Mouse (Mus musculus): Measurements from ENCODE around the gene Cope.
A peak's percentile ranks its signal among the peaks of the same experiment; 100 is the strongest.

Cope gene

DNA sequence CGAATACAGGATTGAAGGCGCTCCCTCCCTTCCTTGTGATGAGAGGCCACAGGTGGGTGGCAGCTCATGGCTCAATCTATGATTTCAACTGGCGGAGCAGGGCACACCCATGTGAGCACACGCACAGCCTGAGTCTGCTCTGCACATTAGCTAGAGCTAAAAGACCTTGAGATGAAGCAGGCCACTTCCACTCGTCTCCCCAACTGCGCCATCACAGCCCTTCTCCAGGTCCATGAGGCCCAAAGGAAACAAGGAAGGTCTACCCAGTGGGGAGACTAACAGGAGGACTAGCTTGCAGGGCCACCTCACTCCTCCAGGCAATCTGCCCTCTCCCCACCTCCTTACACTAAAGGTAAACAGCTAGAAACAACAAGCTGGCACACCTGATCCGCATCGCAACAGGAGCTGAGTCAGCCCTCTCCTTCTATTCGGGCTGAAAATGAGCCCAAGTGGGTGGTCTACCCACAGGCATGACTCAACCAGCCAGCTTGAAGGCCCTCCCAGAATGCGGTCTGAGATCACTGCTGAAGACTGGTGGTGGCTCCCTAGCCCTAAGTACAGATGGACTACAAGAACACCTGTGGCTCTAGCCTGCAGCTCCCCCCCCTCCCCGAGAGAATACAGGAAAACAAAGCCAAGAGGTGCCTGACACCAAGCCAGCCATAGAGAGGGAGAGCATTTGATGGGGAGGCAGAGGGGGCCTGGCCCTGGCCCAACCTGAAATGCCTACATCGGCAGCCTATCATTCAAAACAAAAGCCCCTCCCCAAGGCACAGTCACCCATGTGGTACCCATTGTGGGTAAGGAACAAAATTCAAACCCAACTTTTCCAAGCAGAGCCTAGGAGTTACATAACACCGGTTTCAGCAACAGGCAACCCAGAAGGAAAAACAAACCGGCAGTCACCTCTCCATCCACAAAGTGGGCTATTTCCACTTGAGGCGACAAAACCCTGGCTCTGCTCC, 49.0 kb downstream of the Cope start:
- peak; percentile 51 for DNase-seq

DNA sequence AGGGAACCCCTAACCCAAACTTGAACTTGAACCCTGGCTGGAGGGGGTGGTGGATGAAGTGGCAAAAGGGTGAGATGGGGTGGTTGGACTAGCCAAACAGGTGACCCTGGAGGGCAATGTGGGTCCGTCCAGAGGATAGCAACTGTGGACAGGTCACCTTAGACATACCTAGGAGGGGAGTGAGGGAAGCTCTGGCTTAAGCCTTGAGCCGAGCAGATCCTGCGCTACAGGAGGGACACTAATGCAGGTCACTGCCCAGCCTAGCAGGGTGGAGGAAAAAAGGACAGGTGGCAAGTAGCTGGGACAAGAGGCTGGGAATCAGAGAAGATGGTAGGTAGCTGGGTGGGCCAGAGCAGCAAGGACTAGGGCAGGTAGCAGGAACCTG, 49.7 kb downstream of the Cope start:
- peak; percentile 38 to 50 for DNase-seq

DNA sequence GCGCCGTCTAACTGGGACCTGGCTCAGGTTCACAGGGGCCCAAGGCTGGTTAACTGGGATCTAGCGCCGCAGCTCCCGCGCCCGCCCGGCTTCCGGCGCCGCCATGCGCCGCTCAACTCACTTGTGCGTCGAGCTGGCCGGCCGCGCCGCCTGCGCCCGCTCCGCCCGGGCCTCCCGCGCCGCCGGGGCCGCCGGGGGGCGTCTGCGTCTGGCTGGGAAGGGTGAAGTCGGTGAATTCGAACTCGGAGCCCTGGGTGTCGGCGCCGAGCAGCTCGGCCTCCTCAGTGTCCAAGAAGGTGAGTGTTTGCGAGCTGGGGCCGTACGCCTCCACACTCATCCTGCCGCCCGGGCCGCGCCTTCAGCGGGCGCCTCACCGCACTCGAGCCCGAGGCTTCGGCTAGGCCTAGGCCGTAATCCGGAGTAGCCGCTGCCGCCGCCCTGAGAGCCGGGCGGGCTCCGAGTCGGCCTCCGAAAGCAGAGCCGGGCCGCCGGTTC, 50.4 kb downstream of the Cope start:
- DNase-seq = no peak

DNA sequence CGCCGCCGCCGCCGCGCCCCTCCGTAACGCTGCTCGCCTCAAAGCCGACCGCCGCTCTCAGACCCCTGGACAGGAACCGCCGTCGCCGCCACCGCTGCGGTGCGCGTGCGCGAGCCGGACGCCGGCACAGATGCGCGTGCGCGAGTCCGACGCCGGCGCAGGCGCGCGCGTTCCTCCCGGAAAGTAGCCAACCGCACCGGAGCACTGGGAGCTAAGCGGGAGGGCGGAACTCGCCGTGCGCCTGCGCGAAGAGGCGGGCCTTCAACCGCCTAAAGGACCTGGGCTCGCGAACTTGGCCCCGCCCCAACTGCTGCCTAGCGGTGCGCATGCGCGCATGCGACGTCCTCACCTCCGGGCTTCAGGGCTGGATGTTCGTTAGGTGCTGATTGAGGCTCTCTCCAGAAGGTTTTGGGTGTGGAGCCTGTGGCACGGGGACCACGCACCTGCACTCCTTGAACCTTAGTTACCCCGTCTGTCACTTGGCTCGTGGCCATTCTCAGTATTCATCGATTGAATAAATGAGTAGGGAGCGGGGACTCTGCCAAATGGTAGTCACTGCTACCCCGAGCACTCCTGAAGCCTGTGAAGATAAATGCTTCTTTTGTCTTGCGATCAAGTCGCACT, 51.0 kb downstream of the Cope start, which contains the start of gene Upf1:
Gene Upf1 (minus strand): TSS at position 85 of the 624 bp plus-strand sequence.
- peak; percentile 100 for DNase-seq

DNA sequence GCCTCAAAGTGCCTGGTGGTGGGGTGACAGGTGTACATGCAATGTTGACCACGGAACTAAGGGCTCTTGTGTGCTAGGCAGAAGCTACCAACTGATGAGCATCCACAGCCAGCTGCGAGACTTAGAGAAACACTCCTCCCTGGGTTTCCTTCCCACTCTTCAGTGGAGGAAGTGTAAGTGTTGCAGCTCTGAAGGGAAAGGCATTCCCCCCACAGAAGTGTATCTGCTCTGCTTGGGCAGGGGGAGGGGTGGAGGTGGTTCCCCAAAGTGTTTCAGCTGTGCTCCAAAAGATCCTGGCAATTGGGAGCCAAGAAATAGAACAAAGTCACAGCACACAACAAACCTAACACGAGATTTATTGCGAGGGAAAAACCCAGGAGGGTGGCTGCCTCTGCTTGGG, 51.7 kb downstream of the Cope start:
- DNase-seq = no peak

DNA sequence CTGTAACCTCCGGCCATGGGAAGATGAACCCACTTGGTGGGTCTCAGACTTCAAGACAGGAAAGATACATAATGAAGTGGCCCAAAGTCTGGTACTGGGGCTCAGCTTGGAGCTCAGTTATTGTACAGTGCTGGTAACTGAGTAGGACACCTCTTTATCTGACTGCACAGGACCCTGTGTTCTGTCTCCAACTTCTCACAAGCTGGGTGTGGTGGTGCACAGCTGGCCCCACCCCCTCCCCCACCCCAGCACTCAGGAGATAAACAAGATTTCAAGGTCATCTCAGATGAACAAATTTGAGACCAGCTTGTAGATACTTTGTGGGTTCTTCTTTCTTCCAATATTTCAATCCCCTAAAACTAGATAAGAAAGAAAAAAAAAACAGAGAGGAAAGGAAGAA, 53.8 kb downstream of the Cope start:
- no peak for DNase-seq

DNA sequence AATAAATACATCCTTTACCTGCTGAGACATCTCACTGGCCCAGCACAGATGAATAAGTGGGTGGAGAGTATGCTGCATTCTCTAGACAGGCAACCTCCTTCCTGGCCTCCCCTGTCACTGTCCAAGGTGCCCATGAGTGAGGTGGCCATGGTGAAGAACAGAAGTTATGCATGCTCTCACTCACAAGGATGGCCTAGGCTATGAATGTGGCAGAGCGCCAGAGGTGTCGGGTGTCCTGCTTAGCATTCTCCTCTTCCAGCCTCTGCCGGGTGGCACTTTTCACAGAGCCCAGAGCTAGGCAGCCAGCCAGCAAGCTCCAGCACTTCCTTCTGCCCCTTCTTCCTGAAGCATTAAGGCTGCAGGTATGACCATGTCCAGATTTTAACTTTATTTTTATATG, 57.1 kb downstream of the Cope start:
- DNase-seq = peak; percentile 61 to 68

DNA sequence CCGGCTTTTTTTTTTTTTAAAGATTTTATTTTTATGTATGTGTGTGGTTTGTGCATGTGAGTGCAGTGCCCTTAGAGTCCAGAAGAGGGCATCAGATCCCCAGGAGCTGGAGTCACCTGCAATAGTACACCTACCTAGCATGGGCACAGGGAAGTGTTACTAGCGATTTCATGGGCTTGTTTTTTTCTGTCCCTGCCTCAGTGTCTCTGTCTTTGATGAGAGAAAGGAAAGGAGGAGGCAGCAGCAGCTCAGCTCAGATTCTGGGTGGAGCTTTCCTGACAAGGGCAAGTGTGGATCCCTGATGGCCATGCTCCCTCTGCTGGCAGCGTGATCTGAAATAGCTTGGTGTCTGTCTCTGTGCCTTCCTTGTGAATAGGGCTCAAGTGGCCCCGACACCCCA, 58.5 kb downstream of the Cope start:
- peak; percentile 51 to 52 for DNase-seq

DNA sequence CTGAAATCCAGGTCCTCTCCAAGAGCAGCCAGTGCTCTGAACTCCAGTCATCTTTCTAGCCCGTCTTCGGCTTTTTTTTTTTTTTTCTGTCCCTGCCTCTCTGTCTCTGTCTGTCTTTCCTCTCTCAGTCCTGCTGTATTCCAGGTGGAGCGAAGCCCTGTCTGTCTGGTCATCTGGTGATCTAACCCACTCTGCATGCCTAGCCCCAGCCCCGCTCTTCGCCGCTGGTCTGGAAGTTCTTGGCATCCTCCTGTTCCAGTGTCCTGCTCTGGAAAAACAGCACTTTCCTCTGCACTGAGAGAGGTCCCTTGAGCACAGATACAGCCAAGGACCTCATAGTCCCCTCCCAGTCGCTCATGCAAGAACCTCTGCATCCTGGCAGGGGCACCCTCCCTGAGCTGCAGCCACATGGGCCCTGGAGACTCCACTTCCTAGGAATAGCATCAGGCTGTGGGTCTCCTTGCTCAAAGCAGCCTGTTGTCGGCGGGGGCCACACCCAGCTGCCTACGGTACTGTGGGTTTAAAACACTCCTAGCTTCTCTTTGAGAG, 59.2 kb downstream of the Cope start:
- no peak for DNase-seq

Measured in cerebellum, postnatal 10 days (tissue).